Mouse (Mus musculus): ENCODE measurements at regions not wholly inside any gene's neighbourhood (a gene's known extent, or its start where the extent isn't known, plus 50 kb on each side); places are given as distances from the start of the nearest gene placed in this dataset.

GRCm38 (mm10) chr10:117909155-117909554, 63.3 kb upstream of the Rap1b start:
- TF ChIP-seq CTCF (IDR thresholded peaks at IDR 0.05; ENCODE audit: control insufficient read depth, insufficient read depth, insufficient read length) (no peak), MYOG (IDR thresholded peaks at IDR 0.05; ENCODE audit: control insufficient read depth, extremely low read depth, insufficient read length) (no peak), CEBPB (IDR thresholded peaks at IDR 0.05; ENCODE audit: low read depth) (no peak), MAX (IDR thresholded peaks at IDR 0.05) (no peak), MYOD1 (IDR thresholded peaks at IDR 0.05; ENCODE audit: control insufficient read depth, insufficient read length, low read depth) (no peak)

Data from C2C12 (cell line).